Mouse (Mus musculus) left cerebral cortex, adult 6 months (tissue): ENCODE results near the gene Grb10. TPM values are rescaled to one million over a fixed set of nuclear protein-coding genes. Genes with fewer than 3 reads are reported as not detected.

ENCODE experiments used
- long read RNA-seq, 2 experiments: library from polyadenylated mRNA; unstranded; transcript quantifications; one replicate each; pipeline ENCODE4 v2.0.0; 2019 to 2020
- polyA plus RNA-seq: library from polyadenylated mRNA; unstranded; fragments of <200 nt; fragmentation: Nextera tagmentation; gene quantifications from 2 replicates; pipeline ENCODE4 v1.2.3, GENCODE M21; 2021

Gene Grb10
- polyA plus RNA-seq, result 9.7 and 9.8 TPM in 2 replicates
- long read RNA-seq, experiment 1, full-length matches to known transcripts, result 1 of 41 reads
- long read RNA-seq, experiment 1, partial matches to known transcripts, result 1 of 41 reads
- long read RNA-seq, experiment 1, other reads (novel, unspliced or antisense), result 39 of 41 reads
- long read RNA-seq, experiment 2, partial matches to known transcripts, result 0 of 2 reads
- long read RNA-seq, experiment 2, other reads (novel, unspliced or antisense), result 1 of 2 reads

DNA sequence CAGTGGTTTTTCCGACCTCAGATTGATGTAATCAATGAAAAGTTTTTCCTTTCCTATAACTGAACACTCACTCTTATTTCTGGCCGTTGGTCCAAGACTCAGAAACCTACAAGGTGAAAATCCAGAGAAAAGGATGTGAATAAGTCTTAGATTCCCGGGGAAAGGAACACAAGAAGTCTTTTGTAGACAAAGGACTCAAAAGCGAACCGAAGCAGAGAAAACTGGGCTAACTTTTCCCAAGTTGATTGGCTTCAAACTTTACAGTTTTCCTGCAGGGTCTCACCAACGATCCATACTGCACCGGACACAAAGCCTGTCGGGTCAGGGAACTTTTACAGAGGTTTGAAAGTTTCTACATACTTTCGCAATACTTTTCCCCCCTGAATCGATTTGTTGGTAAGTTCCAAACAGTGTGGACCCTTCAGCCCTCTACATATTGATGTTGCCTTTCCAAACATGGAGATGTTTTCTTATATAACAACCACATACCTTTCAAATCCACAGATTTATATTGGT lies at the start of gene Grb10:
Gene Grb10, minus strand, starts transcription at position 214 of the 516 bp plus-strand sequence.

DNA sequence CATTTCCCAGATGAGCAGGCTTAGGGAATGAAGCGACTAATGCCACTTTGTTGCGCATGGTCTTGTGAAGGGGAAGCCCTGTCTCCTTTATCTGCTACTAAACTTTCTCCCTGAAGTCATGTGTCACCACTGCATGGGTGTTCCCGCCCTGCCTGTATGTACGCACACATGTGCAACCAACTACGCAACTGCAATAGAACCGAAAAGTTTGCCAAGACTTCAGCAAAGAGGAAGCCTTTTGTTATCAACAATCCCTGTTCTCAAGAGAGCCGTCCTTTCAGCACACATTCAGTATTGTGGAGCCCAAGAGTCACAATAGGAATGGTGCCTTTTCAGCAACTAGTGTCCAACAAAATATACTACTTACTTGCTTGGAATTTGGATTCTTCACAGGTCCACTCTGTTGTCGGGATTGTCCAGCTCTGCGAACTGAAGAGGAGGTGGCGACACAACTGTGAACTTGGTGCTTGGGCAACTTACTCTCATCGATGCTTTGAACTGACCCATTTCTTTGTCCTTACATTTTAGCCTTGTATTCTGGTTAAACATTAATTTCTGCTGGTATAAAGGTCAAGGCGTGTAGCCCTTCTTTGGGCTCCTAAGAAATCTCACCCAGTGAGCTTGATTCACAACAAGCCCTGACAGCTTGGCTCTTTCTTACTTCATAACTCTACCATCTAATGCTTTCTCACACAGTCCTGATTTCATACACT lies 140.7 kb downstream of the Grb10 start, which contains the start of gene Ddc:
Gene Ddc, minus strand, starts transcription at position 500 of the 713 bp plus-strand sequence.

Other genes starting within 250 kb of the Grb10 start
- 0.86 and 0.99 TPM in 2 replicates for gene Fignl1, start 229.7 kb downstream of the Grb10 start, polyA plus RNA-seq
- gene Ddc, start 140.5 kb downstream of the Grb10 start, polyA plus RNA-seq, result 4.5 and 5.1 TPM in 2 replicates